Mouse (Mus musculus): ENCODE results near the gene Gas7.

Gene Gas7

GRCm38 (mm10) chr11:67577472-67577871 lies 122.2 kb downstream of the Gas7 start:
- no peak for DNase-seq (ENCODE audit: low spot score)

GRCm38 (mm10) chr11:67577994-67578393 lies 122.8 kb downstream of the Gas7 start:
- no peak for DNase-seq (ENCODE audit: low spot score)

- DNase-seq (ENCODE audit: low spot score) = no peak
Observed at GRCm38 (mm10) chr11:67579136-67579535, 123.9 kb downstream of the Gas7 start.

GRCm38 (mm10) chr11:67581549-67581948 lies 126.3 kb downstream of the Gas7 start:
- peak; percentile 16 for DNase-seq (ENCODE audit: low spot score)

- DNase-seq (ENCODE audit: low spot score) = no peak
Observed at GRCm38 (mm10) chr11:67582570-67582969, 127.3 kb downstream of the Gas7 start.

- no peak for DNase-seq (ENCODE audit: low spot score)
Observed at GRCm38 (mm10) chr11:67585016-67585415, 129.8 kb downstream of the Gas7 start.

GRCm38 (mm10) chr11:67585629-67586028 lies 130.4 kb downstream of the Gas7 start:
- no peak for DNase-seq (ENCODE audit: low spot score)

GRCm38 (mm10) chr11:67586231-67586994 lies 131.2 kb downstream of the Gas7 start:
- DNase-seq (ENCODE audit: low spot score) = peak; percentile 24

- DNase-seq (ENCODE audit: low spot score) = no peak
Observed at GRCm38 (mm10) chr11:67588196-67588827, 133.1 kb downstream of the Gas7 start.

GRCm38 (mm10) chr11:67588828-67589314 lies 133.6 kb downstream of the Gas7 start:
- DNase-seq (ENCODE audit: low spot score) = no peak

- no peak for DNase-seq (ENCODE audit: low spot score)
Observed at GRCm38 (mm10) chr11:67596233-67596632, 141.0 kb downstream of the Gas7 start.

GRCm38 (mm10) chr11:67596856-67597255 lies 141.6 kb downstream of the Gas7 start:
- no peak for DNase-seq (ENCODE audit: low spot score)

- no peak for DNase-seq (ENCODE audit: low spot score)
Observed at GRCm38 (mm10) chr11:67597388-67597787, 142.2 kb downstream of the Gas7 start.

- no peak for DNase-seq (ENCODE audit: low spot score)
Observed at GRCm38 (mm10) chr11:67599141-67599540, 143.9 kb downstream of the Gas7 start.

- DNase-seq (ENCODE audit: low spot score) = no peak
Observed at GRCm38 (mm10) chr11:67600710-67601430, 145.6 kb downstream of the Gas7 start.

GRCm38 (mm10) chr11:67602711-67603369 lies 147.6 kb downstream of the Gas7 start:
- DNase-seq (ENCODE audit: low spot score) = no peak

- no peak for DNase-seq (ENCODE audit: low spot score)
Observed at GRCm38 (mm10) chr11:67604481-67604880, 149.2 kb downstream of the Gas7 start.

GRCm38 (mm10) chr11:67608114-67608683 lies 153.0 kb downstream of the Gas7 start:
- DNase-seq (ENCODE audit: low spot score) = no peak

GRCm38 (mm10) chr11:67612158-67612839 lies 157.1 kb downstream of the Gas7 start:
- DNase-seq (ENCODE audit: low spot score) = no peak

GRCm38 (mm10) chr11:67616557-67617239 lies 161.5 kb downstream of the Gas7 start:
- DNase-seq (ENCODE audit: low spot score) = no peak

- DNase-seq (ENCODE audit: low spot score) = no peak
Observed at GRCm38 (mm10) chr11:67622340-67622739, 167.1 kb downstream of the Gas7 start.

Measured in urinary bladder, postnatal 25 days (tissue).